Mouse (Mus musculus) heart, postnatal 10 days (tissue): ENCODE measurements at regions not wholly inside any gene's neighbourhood (a gene's known extent, or its start where the extent isn't known, plus 50 kb on each side); places are given as distances from the start of the nearest gene placed in this dataset.
A peak's percentile ranks its signal among the peaks of the same experiment; 100 is the strongest.

Source experiments
- DNase-seq, 2 experiments: peaks; one replicate each; pipeline ENCODE4 v3.0.0; 2021
- intact Hi-C: fragments of 180-260 bp; cut with DNase I; formaldehyde crosslinking; loops from one replicate; pipeline ENCODE4 v1.15.1; 2025

GRCm38 (mm10) chr13:111097336-111097735 lies 157.5 kb upstream of the Actbl2 start:
- intact Hi-C loops: no loop called here
- DNase-seq: peak; percentile 7 to 19

GRCm38 (mm10) chr13:111098738-111099137 lies 156.1 kb upstream of the Actbl2 start:
- intact Hi-C loops: no loop called here
- no peak for DNase-seq

GRCm38 (mm10) chr13:111099252-111099651 lies 155.6 kb upstream of the Actbl2 start:
- intact Hi-C loops: no loop called here
- DNase-seq: peak; percentile 25 to 44

- intact Hi-C loops: no loop called here
- DNase-seq: no peak
These were observed 154.4 kb upstream of the Actbl2 start for GRCm38 (mm10) chr13:111100448-111100847.

- intact Hi-C loops: no loop called here
These were observed 150.1 kb upstream of the Actbl2 start for GRCm38 (mm10) chr13:111104567-111105219.

GRCm38 (mm10) chr13:111131108-111131507 lies 123.7 kb upstream of the Actbl2 start:
- peak; percentile 4 to 7 for DNase-seq

More at GRCm38 (mm10) chr13:111104567-111105219, 150.1 kb upstream of the Actbl2 start:
- no peak for DNase-seq

GRCm38 (mm10) chr13:111136392-111136791 lies 118.4 kb upstream of the Actbl2 start:
- intact Hi-C loops: no loop called here
- DNase-seq: no peak

More at GRCm38 (mm10) chr13:111131108-111131507, 123.7 kb upstream of the Actbl2 start:
- intact Hi-C loops: no loop called here

GRCm38 (mm10) chr13:111142757-111143420 lies 111.9 kb upstream of the Actbl2 start:
- intact Hi-C loops: no loop called here
- DNase-seq: no peak

GRCm38 (mm10) chr13:111144721-111145120 lies 110.1 kb upstream of the Actbl2 start:
- DNase-seq: no peak
- intact Hi-C loops: no loop called here

GRCm38 (mm10) chr13:111157921-111158638 lies 96.7 kb upstream of the Actbl2 start:
- DNase-seq: peak; percentile 3
- intact Hi-C loops: no loop called here

- intact Hi-C loops: no loop called here
These were observed 95.3 kb upstream of the Actbl2 start for GRCm38 (mm10) chr13:111159498-111159897.

GRCm38 (mm10) chr13:111165538-111165937 lies 89.3 kb upstream of the Actbl2 start:
- no peak for DNase-seq
- intact Hi-C loops: no loop called here

More at GRCm38 (mm10) chr13:111159498-111159897, 95.3 kb upstream of the Actbl2 start:
- no peak for DNase-seq

- no peak for DNase-seq
- intact Hi-C loops: no loop called here
These were observed 84.3 kb upstream of the Actbl2 start for GRCm38 (mm10) chr13:111170269-111171165.

GRCm38 (mm10) chr13:111179186-111179585 lies 75.6 kb upstream of the Actbl2 start:
- DNase-seq: no peak
- intact Hi-C loops: no loop called here

- intact Hi-C loops: no loop called here
- DNase-seq: no peak
These were observed 71.5 kb upstream of the Actbl2 start for GRCm38 (mm10) chr13:111183293-111183692.

- intact Hi-C loops: no loop called here
- DNase-seq: no peak
These were observed 69.0 kb upstream of the Actbl2 start for GRCm38 (mm10) chr13:111185799-111186198.

- intact Hi-C loops: no loop called here
These were observed 68.0 kb upstream of the Actbl2 start for GRCm38 (mm10) chr13:111186833-111187232.

GRCm38 (mm10) chr13:111193919-111194318 lies 60.9 kb upstream of the Actbl2 start:
- no peak for DNase-seq
- intact Hi-C loops: no loop called here

More at GRCm38 (mm10) chr13:111186833-111187232, 68.0 kb upstream of the Actbl2 start:
- DNase-seq: no peak

GRCm38 (mm10) chr13:111194337-111194736 lies 60.5 kb upstream of the Actbl2 start:
- DNase-seq: no peak

GRCm38 (mm10) chr13:111201532-111201931 lies 53.3 kb upstream of the Actbl2 start:
- intact Hi-C loops: no loop called here
- no peak for DNase-seq

More at GRCm38 (mm10) chr13:111194337-111194736, 60.5 kb upstream of the Actbl2 start:
- intact Hi-C loops: no loop called here
